Mouse (Mus musculus): ENCODE measurements around the gene Dchs1.
"Not testable (repeated sequence)": the region's sequence is repeated elsewhere in the genome, so short reads cannot be mapped to it uniquely, and the experiment has no call there.

Gene Dchs1

GRCm38 (mm10) chr7:105742539-105743215 is 44.8 kb downstream of the Dchs1 start:
- DNase-seq (ENCODE audit: low read depth, low spot score) = not testable (repeated sequence)

DNA sequence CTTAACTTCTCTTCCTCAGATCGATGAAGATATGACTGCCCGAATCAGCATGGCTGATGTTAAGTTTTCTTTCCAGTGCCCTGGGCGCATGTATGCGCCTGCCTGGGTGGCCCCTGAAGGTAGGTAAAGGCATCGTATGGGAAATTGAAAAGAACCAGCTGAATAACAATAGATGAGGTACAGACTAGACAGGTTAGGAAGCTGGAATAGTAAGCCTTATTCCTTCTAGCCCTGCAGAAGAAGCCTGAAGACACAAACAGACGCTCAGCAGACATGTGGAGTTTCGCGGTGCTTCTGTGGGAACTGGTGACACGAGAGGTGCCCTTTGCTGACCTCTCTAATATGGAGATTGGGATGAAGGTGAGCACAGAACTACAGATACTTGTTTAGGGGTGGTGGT is 45.5 kb downstream of the Dchs1 start:
- DNase-seq (ENCODE audit: low read depth, low spot score) = no peak

DNA sequence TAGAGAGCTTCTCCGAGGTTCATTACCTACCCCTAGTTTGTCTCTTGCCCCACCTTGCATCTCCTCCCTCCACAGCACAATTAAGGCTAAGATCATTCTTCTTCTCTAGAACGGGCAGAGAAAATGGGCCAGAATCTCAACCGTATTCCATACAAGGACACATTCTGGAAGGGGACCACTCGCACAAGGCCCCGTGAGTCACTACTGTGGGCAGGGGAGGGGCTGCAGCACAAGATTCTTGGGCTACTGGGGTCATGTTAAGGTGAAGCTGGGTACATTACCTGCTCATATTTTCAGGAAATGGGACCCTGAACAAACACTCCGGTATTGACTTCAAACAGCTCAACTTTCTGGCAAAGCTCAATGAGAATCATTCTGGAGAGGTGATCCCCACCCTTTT is 46.6 kb downstream of the Dchs1 start:
- DNase-seq (ENCODE audit: low read depth, low spot score) = no peak

DNA sequence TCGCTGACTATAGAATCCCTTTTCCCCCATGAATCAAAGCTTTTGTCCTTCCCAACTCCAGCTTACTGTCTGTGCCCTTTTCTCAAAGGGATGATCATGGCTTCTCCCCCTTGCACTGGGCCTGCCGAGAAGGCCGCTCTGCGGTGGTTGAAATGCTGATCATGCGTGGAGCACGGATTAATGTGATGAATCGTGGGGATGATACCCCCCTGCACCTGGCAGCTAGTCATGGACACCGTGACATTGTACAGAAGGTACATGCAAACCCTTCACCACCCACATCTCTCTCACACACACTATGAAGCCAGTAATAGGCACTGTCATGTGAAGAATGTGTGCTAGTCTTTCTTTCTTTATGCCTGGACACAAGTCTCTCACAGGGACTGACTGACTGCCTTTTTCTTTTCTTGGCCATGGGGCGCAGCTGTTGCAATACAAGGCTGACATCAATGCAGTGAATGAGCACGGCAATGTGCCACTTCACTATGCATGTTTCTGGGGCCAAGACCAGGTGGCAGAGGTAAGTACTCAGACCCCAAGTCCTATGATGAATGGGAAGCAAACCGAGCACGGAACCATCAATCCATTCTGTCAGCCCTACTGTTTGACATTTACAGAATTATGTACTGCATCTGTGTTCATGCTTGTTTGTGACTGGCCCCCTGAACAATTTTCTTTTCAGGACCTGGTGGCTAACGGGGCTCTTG is 47.2 kb downstream of the Dchs1 start:
- DNase-seq (ENCODE audit: low read depth, low spot score) = no peak

DNA sequence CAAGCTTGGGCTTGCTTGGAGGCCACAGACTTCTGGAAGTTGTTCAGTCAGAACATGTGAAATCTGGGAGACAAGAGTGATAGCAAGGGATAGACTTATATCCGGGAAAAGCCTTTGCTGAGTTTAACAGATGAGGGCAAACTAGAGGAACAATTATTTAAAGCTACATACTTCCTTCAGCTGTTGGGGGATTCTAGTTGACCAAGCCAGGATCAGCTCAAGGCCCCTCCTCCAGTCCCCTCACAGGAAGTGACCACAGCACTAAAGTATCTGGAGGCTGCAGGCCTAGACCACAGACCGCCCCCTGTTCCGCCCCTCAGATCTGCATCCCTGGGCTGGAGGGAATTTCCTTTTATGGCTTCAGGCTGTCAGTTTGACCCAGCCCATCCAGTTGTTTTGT is 48.5 kb downstream of the Dchs1 start:
- peak; percentile 75 for DNase-seq (ENCODE audit: low read depth, low spot score)

DNA sequence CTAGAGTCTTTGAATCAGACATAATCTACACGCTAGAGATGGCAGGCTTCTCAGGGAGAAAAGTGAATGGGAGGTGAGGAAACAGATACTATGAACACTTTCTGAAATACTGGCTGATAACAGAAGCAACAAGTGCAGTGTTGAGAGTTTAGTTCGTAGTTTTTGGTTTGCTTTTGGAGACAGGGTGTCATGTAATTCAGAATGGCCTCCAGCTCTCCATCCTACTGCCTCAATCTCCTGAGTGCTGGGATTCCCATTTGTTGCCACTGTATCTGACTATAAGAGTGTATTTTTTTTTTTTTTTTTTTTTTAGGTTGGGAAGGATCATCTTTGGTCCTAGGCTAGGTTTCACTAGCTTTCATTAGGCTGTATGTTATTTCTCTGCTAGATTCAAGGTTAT is 49.2 kb downstream of the Dchs1 start:
- DNase-seq (ENCODE audit: low read depth, low spot score) = no peak

GRCm38 (mm10) chr7:105737648-105738047 is 49.8 kb downstream of the Dchs1 start:
- DNase-seq (ENCODE audit: low read depth, low spot score) = no peak

- DNase-seq (ENCODE audit: low read depth, low spot score) = peak; percentile 54
These were observed 50.4 kb downstream of the Dchs1 start, which contains the start of gene Rrp8 for GRCm38 (mm10) chr7:105736911-105737521. Rrp8 (minus strand) TSS chr7:105737385.

DNA sequence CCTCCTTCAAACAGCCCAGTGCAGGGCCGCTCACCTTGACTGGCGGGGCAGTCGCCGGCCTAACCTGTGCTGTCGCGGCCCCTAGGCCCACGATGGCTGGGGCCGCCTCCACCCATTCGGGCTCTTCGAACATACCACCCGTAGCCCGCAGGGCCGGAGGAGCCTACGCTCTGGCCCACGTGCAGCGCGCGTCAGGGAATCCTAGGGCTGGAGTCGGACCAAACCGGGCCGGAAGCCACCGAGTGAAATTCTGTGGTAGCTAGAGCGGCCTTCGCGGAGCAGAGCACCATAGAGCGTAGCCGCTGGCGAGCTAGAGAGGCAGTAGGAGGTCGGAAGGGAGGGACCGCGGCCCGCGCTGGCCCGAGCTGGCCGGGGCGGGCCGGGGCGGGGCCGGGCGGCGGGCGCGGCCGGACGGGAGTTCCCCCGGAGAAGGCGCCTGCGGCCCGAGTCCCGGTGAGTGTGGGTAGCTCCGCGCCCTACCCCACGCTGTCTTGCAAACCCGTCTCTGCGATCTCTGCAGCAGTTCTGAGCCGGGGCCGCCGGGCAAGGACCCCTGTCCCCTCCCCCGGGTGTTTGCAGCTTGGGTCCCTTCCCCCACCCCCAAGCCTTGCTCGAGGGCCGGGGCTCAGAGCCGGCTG is 51.1 kb downstream of the Dchs1 start, which contains the start of gene Ilk:
Gene Ilk (plus strand): TSS at position 329 of the 638 bp plus-strand sequence.
- DNase-seq (ENCODE audit: low read depth, low spot score) = peak; percentile 89

DNA sequence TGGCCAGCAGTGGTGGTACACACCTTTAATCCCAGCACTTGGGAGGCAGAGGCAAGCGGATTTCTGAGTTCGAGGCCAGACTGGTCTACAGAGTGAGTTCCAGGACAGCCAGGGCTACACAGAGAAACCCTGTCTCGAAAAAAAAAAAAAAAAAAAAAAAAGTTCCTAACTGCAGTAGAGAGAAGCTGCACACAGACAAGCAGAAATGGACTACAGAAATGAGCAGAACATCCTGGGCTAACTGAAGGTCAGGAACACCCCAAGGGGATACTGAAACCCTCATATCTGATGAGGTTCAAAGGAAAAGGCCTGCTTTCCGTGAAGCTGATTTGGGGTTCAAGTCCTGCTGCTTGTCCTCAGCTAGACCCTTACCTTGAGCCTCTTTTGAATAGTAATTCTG is 52.0 kb downstream of the Dchs1 start:
- not testable (repeated sequence) for DNase-seq (ENCODE audit: low read depth, low spot score)

GRCm38 (mm10) chr7:105734826-105735225 is 52.6 kb downstream of the Dchs1 start:
- DNase-seq (ENCODE audit: low read depth, low spot score) = no peak

DNA sequence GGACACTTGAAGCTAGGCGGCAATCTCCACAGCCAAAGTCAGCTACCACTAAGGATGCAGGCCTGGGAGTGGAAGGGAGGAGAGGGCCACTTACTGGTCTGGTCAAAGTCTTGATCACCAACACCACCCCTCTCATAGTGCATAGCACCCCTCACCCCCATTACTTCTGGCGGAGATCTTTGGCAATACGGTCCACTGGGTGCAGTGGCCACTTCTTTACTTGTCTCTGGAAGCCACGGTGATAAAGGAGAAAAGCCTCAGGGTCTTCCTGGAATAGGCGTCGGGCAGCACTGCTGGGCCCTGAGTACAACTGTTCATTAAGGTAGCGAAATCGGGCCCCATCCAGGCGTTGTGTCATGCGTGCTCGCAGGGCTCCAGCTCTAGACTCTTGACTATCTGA is 53.6 kb downstream of the Dchs1 start:
- DNase-seq (ENCODE audit: low read depth, low spot score) = no peak

- DNase-seq (ENCODE audit: low read depth, low spot score) = no peak
These were observed 58.6 kb downstream of the Dchs1 start for GRCm38 (mm10) chr7:105728701-105729428.

- DNase-seq (ENCODE audit: low read depth, low spot score) = no peak
These were observed 60.5 kb downstream of the Dchs1 start for GRCm38 (mm10) chr7:105726980-105727325.

- DNase-seq (ENCODE audit: low read depth, low spot score) = peak; percentile 64
These were observed 61.1 kb downstream of the Dchs1 start for GRCm38 (mm10) chr7:105726144-105726979.

DNA sequence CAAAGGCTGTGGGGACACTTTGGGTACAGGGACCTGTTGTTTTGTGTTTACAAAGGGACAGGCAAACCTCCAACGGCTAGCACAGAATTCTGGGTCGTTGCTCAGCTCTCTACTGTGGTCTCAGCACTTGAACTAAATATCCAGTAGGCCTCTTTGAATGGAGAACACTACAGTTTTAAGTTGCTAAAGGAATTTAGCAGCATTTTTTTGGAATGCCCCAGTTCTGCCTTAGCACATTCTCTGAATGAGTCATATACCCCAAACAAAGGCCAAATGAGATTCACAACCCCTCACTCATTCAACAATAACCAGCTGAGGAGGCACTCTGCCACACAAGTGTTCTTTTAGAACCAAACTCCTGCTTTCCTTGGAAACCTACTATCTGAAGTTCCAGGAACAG is 65.5 kb downstream of the Dchs1 start:
- no peak for DNase-seq (ENCODE audit: low read depth, low spot score)

- DNase-seq (ENCODE audit: low read depth, low spot score) = no peak
These were observed 72.1 kb downstream of the Dchs1 start for GRCm38 (mm10) chr7:105715366-105715765.

DNA sequence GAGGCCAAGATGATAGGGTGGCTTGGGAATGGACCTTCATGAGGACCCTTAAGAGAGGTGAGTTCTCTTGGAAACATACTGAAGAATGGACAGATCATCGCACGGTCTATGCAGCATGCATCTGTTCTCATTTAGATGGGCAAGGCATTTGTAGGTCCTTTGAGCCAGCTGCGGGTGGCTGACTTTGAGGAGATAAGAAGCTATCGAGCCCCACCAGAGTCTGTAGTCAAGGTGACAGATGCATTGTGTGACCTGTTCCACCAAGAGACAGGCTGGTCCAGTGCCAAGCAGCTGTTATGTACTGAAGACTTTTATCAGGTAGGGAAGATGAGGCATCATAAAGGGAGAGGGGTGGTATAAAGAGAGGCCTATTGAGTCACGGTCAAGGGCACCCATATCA is 78.7 kb downstream of the Dchs1 start:
- no peak for DNase-seq (ENCODE audit: low read depth, low spot score)

GRCm38 (mm10) chr7:105703816-105704215 is 83.6 kb downstream of the Dchs1 start:
- no peak for DNase-seq (ENCODE audit: low read depth, low spot score)

DNA sequence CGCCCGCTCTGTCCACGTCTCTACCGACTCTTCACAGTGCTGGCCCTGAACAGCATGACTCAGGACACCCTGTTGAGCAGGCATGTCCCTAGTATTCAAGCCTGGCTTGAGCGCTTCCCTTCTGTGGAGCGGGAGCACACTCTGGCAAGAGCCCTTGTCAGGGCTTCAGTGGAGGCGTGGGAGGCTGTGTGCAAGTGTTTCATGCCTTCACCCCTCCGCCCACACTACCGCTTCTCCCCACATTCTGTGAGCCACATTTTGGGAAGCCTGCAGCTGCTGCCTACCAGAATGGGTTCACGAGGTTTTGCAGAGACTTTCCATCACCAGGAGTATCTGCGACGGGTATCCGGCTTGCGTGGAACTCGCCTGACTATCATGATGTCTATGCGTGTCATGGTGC is 84.3 kb downstream of the Dchs1 start:
- DNase-seq (ENCODE audit: low read depth, low spot score) = no peak
